Mouse (Mus musculus): ENCODE measurements around the gene Dmrt1. TPM values are rescaled to one million over a fixed set of nuclear protein-coding genes. Genes with fewer than 3 reads are reported as not detected.
"Not testable (repeated sequence)": the region's sequence is repeated elsewhere in the genome, so short reads cannot be mapped to it uniquely, and the experiment has no call there.

Gene Dmrt1
- not detected in 2 replicates for polyA plus RNA-seq (2016; fragmentation: Nextera tagmentation; extraction: Ambion mirVana)

DNA sequence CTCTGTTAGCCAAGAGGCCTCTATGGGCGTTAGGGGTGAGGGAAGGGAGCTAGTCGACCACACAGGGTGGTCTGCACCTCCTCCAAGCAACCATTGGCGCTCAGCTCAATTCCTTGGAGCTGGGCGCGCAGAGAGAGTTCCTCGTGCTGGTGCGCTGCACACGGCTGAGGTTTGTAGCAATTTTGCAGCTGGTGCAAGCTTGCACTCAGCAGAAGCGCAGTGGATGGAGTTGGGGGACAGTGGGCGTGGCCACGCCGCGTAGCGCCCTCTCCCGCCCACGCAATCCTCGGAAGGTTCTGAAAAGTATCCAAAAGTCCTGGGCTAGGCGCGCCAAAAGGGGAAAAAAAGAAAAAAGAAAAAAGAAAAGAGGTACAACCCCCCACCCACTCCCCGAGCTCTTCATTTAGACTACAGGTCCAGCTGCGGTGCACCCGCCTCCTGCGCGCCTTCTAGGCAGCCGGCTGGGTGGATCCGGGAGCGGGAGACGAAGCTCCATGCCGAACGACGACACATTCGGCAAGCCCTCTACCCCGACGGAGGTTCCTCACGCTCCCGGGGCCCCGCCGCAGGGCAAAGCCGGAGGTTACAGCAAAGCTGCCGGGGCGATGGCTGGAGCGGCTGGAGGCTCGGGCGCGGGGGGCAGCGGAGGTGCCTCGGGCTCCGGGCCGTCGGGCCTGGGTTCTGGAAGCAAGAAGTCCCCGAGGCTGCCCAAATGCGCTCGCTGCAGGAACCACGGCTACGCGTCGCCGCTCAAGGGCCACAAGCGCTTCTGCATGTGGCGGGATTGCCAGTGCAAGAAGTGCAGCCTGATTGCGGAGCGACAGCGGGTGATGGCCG lies at the start of gene Dmrt1:
TSS of gene Dmrt1 (plus strand) at position 259 of the 837 bp plus-strand sequence.
- Histone ChIP-seq H3K4me1 (replicated peaks) (peaks cover 19% of the 10 kb centered on the region), H3K27me3 (replicated peaks) (peaks cover 73% of the 10 kb centered on the region), H3K4me3 (peak within 1 kb of the TSS; percentile 41), H3K27ac (ENCODE audit: poor library complexity, severe bottlenecking) (no peak within 1 kb of the TSS), H3K4me2 (peak within 1 kb of the TSS; percentile 73), H3K9me3 (replicated peaks) (0 out of 2 replicates have a peak, but pooled peaks cover 6% of the 10 kb centered on the region), H3K36me3 (no peaks in the 10 kb centered on the region), H3K9ac (0 out of 2 replicates have a peak within 1 kb of the TSS, but pooled peaks have one; percentile 19)
- no peak for ATAC-seq (ENCODE audit: insufficient number of reproducible peaks, low FRiP score)
- WGBS, result 2% methylated on average over 64 of the region's 64 CpGs

DNA sequence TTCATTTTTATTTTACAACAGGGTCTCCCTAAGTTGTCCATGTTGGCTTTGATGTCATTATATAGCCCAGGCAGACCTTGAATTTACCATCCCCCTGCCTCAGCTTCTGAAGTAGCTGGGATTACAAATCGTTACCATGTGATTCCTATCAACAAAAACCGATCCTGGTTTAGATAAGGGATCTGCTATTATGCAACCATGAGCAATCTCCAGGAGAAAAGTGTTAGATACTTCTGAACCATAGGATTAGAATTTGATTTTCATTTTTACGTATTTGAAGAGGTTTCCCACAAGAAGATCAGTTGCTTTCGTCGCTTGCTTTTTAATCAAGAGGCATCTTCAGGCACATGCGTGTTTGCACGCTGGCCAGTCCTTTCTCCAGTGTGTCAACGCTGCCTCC lies 44.7 kb upstream of the Dmrt1 start:
- H3K9ac ChIP-seq, result no peak overlapping the region
- H3K9me3 ChIP-seq (replicated peaks), result peaks cover 4% of the 10 kb centered on the region; the same call in 1 of the 2 replicates
- ATAC-seq (ENCODE audit: insufficient number of reproducible peaks, low FRiP score), result no peak
- no peaks in the 10 kb centered on the region for H3K4me1 ChIP-seq (replicated peaks)
- WGBS, result 84% methylated on average over 8 of the region's 8 CpGs
- H3K4me2 ChIP-seq, result no peak overlapping the region
- H3K4me3 ChIP-seq, result no peak overlapping the region
- H3K27me3 ChIP-seq (replicated peaks), result no peaks in the 10 kb centered on the region
- H3K36me3 ChIP-seq, result no peaks in the 10 kb centered on the region
- no peak overlapping the region for H3K27ac ChIP-seq (ENCODE audit: poor library complexity, severe bottlenecking)

GRCm38 (mm10) chr19:25461553-25462320 lies 43.7 kb upstream of the Dmrt1 start:
- no peak for ATAC-seq (ENCODE audit: insufficient number of reproducible peaks, low FRiP score)
- 85% methylated on average over 20 of the region's 20 CpGs for WGBS
- no peak overlapping the region for H3K27ac ChIP-seq (ENCODE audit: poor library complexity, severe bottlenecking)
- H3K9ac ChIP-seq, result no peak overlapping the region
- no peaks in the 10 kb centered on the region for H3K4me1 ChIP-seq (replicated peaks)
- no peaks in the 10 kb centered on the region for H3K27me3 ChIP-seq (replicated peaks)
- H3K36me3 ChIP-seq, result no peaks in the 10 kb centered on the region
- peaks cover 4% of the 10 kb centered on the region; the same call in 1 of the 2 replicates for H3K9me3 ChIP-seq (replicated peaks)
- H3K4me2 ChIP-seq, result no peak overlapping the region
- H3K4me3 ChIP-seq, result no peak overlapping the region

DNA sequence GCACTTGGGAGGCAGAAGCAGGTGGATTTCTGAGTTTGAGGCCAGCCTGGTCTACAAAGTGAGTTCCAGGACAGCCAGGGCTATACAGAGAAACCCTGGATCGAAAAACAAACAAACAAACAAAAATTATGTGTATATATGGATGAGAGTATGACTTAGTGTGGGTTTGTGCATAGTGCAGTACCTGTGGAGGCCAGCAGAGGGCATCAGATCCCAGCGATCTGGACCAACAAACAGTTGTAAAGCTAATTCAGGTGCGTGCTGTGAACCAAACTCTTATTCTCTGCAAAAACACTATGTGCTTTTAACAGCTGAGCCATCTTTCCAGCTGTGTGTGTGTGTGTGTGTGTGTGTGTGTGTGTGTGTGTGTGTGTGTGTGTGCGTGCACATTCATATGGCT lies 29.6 kb upstream of the Dmrt1 start:
- not testable (repeated sequence) for H3K4me2 ChIP-seq; H3K27me3 ChIP-seq (replicated peaks); H3K9ac ChIP-seq; H3K4me3 ChIP-seq; H3K4me1 ChIP-seq (replicated peaks); H3K36me3 ChIP-seq; H3K27ac ChIP-seq (ENCODE audit: poor library complexity, severe bottlenecking); ATAC-seq (ENCODE audit: insufficient number of reproducible peaks, low FRiP score)
- peaks cover 20% of the 10 kb centered on the region for H3K9me3 ChIP-seq (replicated peaks)
- 60% methylated on average over 4 of the region's 4 CpGs for WGBS

DNA sequence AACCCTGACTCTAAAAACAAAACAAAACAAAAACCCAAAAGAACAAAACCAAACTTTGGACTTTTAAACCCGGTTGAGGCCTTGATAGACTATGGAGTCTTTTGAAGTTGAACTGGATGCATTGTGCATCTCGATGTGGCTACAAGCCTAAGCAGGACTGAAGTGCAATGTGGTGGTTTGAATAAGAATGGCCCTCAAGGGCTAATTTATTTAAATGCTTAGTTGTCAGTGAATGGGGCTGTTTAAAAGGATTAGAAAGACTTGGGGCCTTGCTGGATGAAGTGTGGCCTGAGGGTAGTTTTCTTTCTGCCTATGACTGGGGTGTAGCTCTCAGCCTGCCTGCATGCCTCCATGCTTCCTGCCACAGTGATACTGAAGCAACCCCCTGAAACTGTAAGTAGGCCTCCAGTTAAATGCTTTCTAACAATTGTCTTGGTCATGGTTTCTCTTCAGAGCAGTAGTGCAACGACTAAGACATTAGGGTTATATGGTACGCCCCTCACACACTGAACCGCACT lies 26.2 kb upstream of the Dmrt1 start:
- no peaks in the 10 kb centered on the region for H3K27me3 ChIP-seq (replicated peaks)
- 81% methylated on average over 5 of the region's 5 CpGs for WGBS

GRCm38 (mm10) chr19:25480820-25481219 lies 24.6 kb upstream of the Dmrt1 start:
- Histone ChIP-seq H3K4me2 (no peak overlapping the region), H3K4me3 (no peak overlapping the region), H3K9me3 (replicated peaks) (peaks cover 12% of the 10 kb centered on the region), H3K27ac (ENCODE audit: poor library complexity, severe bottlenecking) (no peak overlapping the region), H3K36me3 (no peaks in the 10 kb centered on the region), H3K4me1 (replicated peaks) (no peaks in the 10 kb centered on the region), H3K27me3 (replicated peaks) (0 out of 2 replicates have a peak, but pooled peaks cover 2% of the 10 kb centered on the region), H3K9ac (no peak overlapping the region)
- no peak for ATAC-seq (ENCODE audit: insufficient number of reproducible peaks, low FRiP score)
- 81% methylated on average over 6 of the region's 6 CpGs for WGBS

More for the DNA sequence above, 26.2 kb upstream of the Dmrt1 start:
- Histone ChIP-seq H3K4me3 (no peak overlapping the region), H3K36me3 (no peaks in the 10 kb centered on the region), H3K27ac (ENCODE audit: poor library complexity, severe bottlenecking) (no peak overlapping the region), H3K4me2 (no peak overlapping the region), H3K9me3 (replicated peaks) (peaks cover 13% of the 10 kb centered on the region), H3K9ac (no peak overlapping the region), H3K4me1 (replicated peaks) (no peaks in the 10 kb centered on the region)
- no peak for ATAC-seq (ENCODE audit: insufficient number of reproducible peaks, low FRiP score)

DNA sequence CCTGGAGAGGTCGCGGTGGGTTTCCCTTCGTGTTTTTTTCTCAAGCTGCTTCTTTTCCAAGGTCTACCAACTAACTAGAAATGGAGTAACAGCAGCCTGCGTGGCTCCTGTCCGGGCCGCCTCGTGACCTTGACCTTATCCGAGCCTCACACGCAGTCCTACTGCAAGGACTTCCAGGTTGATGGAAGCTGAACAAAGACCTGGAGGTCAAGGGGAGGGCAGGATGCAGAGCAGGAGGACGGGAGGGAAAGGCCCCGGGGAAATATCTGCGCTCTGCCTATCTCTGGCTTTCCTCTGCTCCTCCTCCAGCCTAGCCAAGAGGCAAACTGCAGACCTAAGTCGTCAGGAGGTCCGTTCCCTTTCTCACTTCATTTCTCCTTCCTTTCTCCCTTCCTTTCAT lies 18.9 kb upstream of the Dmrt1 start:
- ATAC-seq (ENCODE audit: insufficient number of reproducible peaks, low FRiP score), result no peak
- Histone ChIP-seq H3K36me3 (no peaks in the 10 kb centered on the region), H3K9me3 (replicated peaks) (no peaks in the 10 kb centered on the region), H3K4me2 (peak overlapping the region; percentile 60), H3K9ac (0 out of 2 replicates have a peak overlapping the region, but pooled peaks have one; percentile 9), H3K4me1 (replicated peaks) (peaks cover 8% of the 10 kb centered on the region), H3K4me3 (peak overlapping the region; percentile 16), H3K27ac (ENCODE audit: poor library complexity, severe bottlenecking) (no peak overlapping the region), H3K27me3 (replicated peaks) (peaks cover 31% of the 10 kb centered on the region)
- whole genome bisulfite sequencing, result 9% methylated on average over 14 of the region's 14 CpGs

DNA sequence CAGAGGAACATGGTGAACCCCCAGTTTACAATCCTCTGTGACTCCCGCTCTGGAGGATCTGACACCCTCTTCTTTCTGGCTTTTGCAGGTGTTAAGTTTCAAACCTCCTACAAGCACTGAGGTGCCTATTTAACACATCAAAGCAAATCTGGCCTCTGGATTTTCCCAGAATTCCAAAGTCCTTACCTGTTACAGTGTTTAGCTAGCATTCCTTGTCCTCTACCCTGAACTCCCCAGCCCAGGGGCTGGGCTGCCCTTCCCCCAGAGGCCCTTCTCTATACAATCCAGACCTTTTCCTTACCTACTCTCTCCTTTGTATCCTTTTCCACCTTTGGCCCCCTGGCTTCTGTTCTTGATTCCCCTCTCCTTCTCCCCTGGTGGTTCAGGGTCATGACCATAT lies 18.1 kb upstream of the Dmrt1 start:
- 41% methylated on average over 1 of the region's 1 CpGs for WGBS
- H3K36me3 ChIP-seq, result no peaks in the 10 kb centered on the region
- H3K27ac ChIP-seq (ENCODE audit: poor library complexity, severe bottlenecking), result no peak overlapping the region
- no peak overlapping the region for H3K9ac ChIP-seq
- peaks cover 31% of the 10 kb centered on the region for H3K27me3 ChIP-seq (replicated peaks)
- no peaks in the 10 kb centered on the region for H3K9me3 ChIP-seq (replicated peaks)
- H3K4me2 ChIP-seq, result peak overlapping the region; percentile 60; the same call in 1 of the 2 replicates
- no peak for ATAC-seq (ENCODE audit: insufficient number of reproducible peaks, low FRiP score)
- no peak overlapping the region for H3K4me3 ChIP-seq
- H3K4me1 ChIP-seq (replicated peaks), result peaks cover 8% of the 10 kb centered on the region

- Histone ChIP-seq H3K27ac (ENCODE audit: poor library complexity, severe bottlenecking) (no peak overlapping the region), H3K4me2 (no peak overlapping the region)
- ATAC-seq (ENCODE audit: insufficient number of reproducible peaks, low FRiP score), result no peak
Measured at GRCm38 (mm10) chr19:25488546-25488945, 16.9 kb upstream of the Dmrt1 start.

GRCm38 (mm10) chr19:25489546-25489945 lies 15.9 kb upstream of the Dmrt1 start:
- H3K9ac ChIP-seq, result no peak overlapping the region
- WGBS, result 58% methylated on average over 2 of the region's 2 CpGs
- ATAC-seq (ENCODE audit: insufficient number of reproducible peaks, low FRiP score), result no peak
- H3K4me2 ChIP-seq, result no peak overlapping the region
- no peak overlapping the region for H3K4me3 ChIP-seq
- H3K4me1 ChIP-seq (replicated peaks), result peaks cover 8% of the 10 kb centered on the region
- H3K9me3 ChIP-seq (replicated peaks), result no peaks in the 10 kb centered on the region
- H3K36me3 ChIP-seq, result no peaks in the 10 kb centered on the region
- peaks cover 31% of the 10 kb centered on the region for H3K27me3 ChIP-seq (replicated peaks)
- H3K27ac ChIP-seq (ENCODE audit: poor library complexity, severe bottlenecking), result no peak overlapping the region

More at GRCm38 (mm10) chr19:25488546-25488945, 16.9 kb upstream of the Dmrt1 start:
- Histone ChIP-seq H3K36me3 (no peaks in the 10 kb centered on the region), H3K4me1 (replicated peaks) (peaks cover 8% of the 10 kb centered on the region), H3K9me3 (replicated peaks) (no peaks in the 10 kb centered on the region), H3K27me3 (replicated peaks) (peaks cover 31% of the 10 kb centered on the region), H3K9ac (no peak overlapping the region), H3K4me3 (no peak overlapping the region)
- WGBS, result 27% methylated on average over 2 of the region's 2 CpGs

DNA sequence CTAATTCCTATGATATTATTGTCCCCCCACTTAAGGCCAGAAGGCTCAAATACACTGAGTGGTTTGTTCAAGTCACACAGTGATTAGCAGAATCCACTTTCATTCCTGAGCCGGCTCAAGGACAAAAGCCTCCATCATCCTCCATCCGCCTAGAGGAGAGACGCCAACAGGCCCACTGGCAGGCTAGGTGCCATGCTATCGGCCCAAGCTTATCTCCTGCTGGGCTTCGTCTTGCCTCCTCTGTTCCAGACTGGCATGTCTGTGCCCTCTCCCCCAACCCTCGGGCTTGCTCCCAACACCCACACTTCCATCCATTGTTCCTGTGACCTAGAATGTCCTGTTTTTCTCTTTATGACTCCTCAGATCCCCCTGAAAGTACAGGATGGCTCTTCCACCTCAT lies 8.0 kb upstream of the Dmrt1 start:
- no peak for ATAC-seq (ENCODE audit: insufficient number of reproducible peaks, low FRiP score)
- WGBS, result 29% methylated on average over 6 of the region's 6 CpGs
- Histone ChIP-seq H3K9me3 (replicated peaks) (no peaks in the 10 kb centered on the region), H3K27ac (ENCODE audit: poor library complexity, severe bottlenecking) (no peak overlapping the region), H3K4me2 (no peak overlapping the region), H3K4me3 (no peak overlapping the region), H3K9ac (no peak overlapping the region), H3K27me3 (replicated peaks) (peaks cover 5% of the 10 kb centered on the region; the same call in 1 of the 2 replicates), H3K4me1 (replicated peaks) (peaks cover 10% of the 10 kb centered on the region), H3K36me3 (no peaks in the 10 kb centered on the region)
